Mouse (Mus musculus): ENCODE data around the gene Brd4. TPM values are rescaled to one million over a fixed set of nuclear protein-coding genes. Genes with fewer than 3 reads are reported as not detected.

Gene Brd4
- total and polyA plus RNA-seq, 2 experiments from 2014 or later: 13.0 to 26.8 TPM

DNA sequence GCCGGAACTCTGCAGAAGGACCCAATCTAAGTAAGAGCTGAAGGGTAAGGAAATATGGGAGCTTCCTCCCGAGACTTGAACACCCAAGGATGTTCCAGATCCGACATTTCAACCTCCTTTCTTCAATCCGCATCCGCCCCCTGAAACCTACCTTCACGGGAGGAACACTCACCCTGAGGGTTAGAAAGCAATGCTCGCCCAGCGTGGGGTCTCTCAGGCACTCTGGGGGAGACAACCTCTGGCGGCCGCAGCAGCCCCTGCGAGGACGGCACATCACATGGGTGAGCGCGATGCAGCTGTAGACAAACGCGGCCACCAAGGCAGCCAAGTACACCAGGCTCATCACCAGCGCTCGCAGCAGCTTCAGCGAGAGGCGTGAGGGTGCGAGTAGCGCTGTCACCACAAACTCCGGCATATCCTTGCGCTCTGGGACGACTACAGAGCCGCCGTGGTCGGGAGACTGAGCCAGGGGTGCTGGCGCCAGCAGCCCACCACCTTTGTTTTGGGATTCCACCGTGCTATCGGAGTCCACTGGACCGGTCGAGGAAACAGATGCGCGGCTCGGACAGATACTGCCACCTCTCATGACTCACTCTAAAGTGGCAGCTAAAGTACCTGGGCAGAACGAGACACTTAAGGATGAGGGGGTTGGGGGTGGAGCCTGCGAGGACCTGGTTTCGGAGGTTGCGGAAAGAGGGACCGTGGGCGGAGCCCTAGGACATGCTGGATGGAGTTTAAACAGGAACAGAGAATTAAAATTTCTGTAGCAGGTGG is 95.5 kb downstream of the Brd4 start, which contains the start of gene Ephx3:
Ephx3 (minus strand) TSS at position 687 of the 774 bp plus-strand sequence.
- DNase-seq (ENCODE audit: low spot score): no peak
- Histone ChIP-seq H3K4me3 (ENCODE audit: low read depth, low read length) (peak within 1 kb of the TSS; percentile 30), H3K9me3 (replicated peaks; ENCODE audit: control insufficient read depth, low read length) (no peaks in the 10 kb centered on the region), H3K4me2 (ENCODE audit: low read depth, low read length) (peak within 1 kb of the TSS; percentile 58), H3K4me1 (ENCODE audit: control insufficient read depth, insufficient read depth) (0 out of 2 replicates have a peak, but pooled peaks cover 5% of the 10 kb centered on the region), H3K27me3 (ENCODE audit: control insufficient read depth, insufficient read depth, low read length) (peaks cover 13% of the 10 kb centered on the region), H3K27ac (ENCODE audit: low read depth) (no peak within 1 kb of the TSS), H3K9ac (replicated peaks; ENCODE audit: low read depth, low read length) (no peak within 1 kb of the TSS), H3K36me3 (replicated peaks; ENCODE audit: control insufficient read depth, insufficient read depth, low read length) (no peaks in the 10 kb centered on the region)
- WGBS: 7% methylated on average over 42 of the region's 42 CpGs
- TF ChIP-seq CTCF (IDR thresholded peaks at IDR 0.05; ENCODE audit: low read depth) (no peak), EP300 (IDR thresholded peaks at IDR 0.05; ENCODE audit: low read depth) (no peak)
- no peak for ATAC-seq (ENCODE audit: insufficient read depth, low read depth)

DNA sequence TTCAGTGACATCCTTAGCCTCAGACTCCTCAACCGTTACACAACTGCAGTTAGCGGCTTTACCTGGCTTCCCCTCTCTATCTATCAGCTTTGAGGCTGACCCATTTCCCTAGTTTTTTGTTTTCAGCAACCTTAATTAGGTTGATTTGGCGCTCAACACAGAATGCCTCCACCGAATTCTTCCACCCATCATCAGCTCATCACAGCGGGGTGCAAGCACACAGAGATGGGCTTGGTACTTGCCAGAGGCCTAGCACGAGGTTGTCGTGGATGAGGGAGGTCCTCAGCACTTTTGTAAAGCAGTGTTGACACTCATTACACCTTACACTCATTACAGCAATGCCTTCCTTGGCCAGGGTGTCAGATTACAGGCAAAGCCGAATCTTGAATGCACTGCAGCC is 101.5 kb downstream of the Brd4 start:
- no peak overlapping the region for H3K9ac ChIP-seq (replicated peaks; ENCODE audit: low read depth, low read length)
- ATAC-seq (ENCODE audit: insufficient read depth, low read depth) (no peak), DNase-seq (ENCODE audit: low spot score) (no peak)
- WGBS: 42% methylated on average over 8 of the region's 8 CpGs
- H3K4me2 ChIP-seq (ENCODE audit: low read depth, low read length): no peak overlapping the region
- TF ChIP-seq CTCF (IDR thresholded peaks at IDR 0.05; ENCODE audit: low read depth) (no peak), EP300 (IDR thresholded peaks at IDR 0.05; ENCODE audit: low read depth) (no peak)
- H3K4me3 ChIP-seq (ENCODE audit: low read depth, low read length): no peak overlapping the region
- H3K27me3 ChIP-seq (ENCODE audit: control insufficient read depth, insufficient read depth, low read length): peaks cover 1% of the 10 kb centered on the region; the same call in 1 of the 2 replicates
- H3K36me3 ChIP-seq (replicated peaks; ENCODE audit: control insufficient read depth, insufficient read depth, low read length): no peaks in the 10 kb centered on the region
- H3K4me1 ChIP-seq (ENCODE audit: control insufficient read depth, insufficient read depth): peaks cover 9% of the 10 kb centered on the region
- H3K27ac ChIP-seq (ENCODE audit: low read depth): no peak overlapping the region
- no peaks in the 10 kb centered on the region for H3K9me3 ChIP-seq (replicated peaks; ENCODE audit: control insufficient read depth, low read length)

DNA sequence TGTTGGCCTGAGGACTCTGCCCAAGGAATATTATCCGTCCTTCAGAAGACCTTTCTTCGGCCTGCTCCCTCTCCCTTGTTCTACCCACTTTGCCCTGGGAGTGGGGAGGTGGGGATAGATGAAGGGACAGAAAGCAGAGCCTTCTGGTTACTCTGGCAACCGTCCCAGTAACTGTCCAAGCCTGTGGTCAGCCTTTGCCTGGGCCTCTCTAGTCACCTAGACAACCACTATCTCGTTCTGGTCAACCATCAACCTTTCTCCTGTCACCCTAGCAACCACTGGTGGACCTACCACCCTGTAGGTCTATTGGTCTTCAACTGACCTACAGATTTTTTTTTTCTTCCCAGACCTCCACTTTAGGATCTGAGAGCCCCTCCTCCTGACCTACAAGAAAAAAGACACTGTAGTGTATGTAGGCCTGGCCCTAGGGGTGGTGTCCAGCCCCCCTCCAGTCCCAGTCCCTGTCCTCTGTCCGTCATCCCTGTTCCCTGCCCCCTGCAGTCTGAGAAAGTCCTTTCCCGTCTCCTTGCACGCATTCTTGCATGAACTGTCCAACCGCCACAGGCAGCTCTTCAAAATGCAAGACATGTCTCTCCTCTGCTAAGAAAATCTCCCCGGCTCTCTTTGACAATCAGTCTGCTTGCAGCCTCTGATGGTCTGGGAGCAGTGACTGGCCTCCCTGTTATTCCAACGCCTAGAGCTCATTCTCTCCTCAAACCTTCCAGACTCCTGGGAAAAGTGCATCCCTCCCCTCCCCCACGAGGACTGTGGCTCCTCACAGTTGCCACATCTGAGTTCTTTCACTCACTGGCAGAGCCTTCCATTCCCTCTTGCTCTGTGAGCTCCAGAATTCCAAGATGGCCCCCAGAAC is 104.7 kb downstream of the Brd4 start:
- WGBS: 41% methylated on average over 11 of the region's 11 CpGs
- Histone ChIP-seq H3K36me3 (replicated peaks; ENCODE audit: control insufficient read depth, insufficient read depth, low read length) (no peaks in the 10 kb centered on the region), H3K4me1 (ENCODE audit: control insufficient read depth, insufficient read depth) (peaks cover 9% of the 10 kb centered on the region), H3K9me3 (replicated peaks; ENCODE audit: control insufficient read depth, low read length) (no peaks in the 10 kb centered on the region), H3K9ac (replicated peaks; ENCODE audit: low read depth, low read length) (no peak overlapping the region), H3K4me2 (ENCODE audit: low read depth, low read length) (no peak overlapping the region), H3K27ac (ENCODE audit: low read depth) (peak overlapping the region; percentile 13; the same call in 1 of the 2 replicates), H3K27me3 (ENCODE audit: control insufficient read depth, insufficient read depth, low read length) (no peaks in the 10 kb centered on the region), H3K4me3 (ENCODE audit: low read depth, low read length) (no peak overlapping the region)
- DNase-seq (ENCODE audit: low spot score) (peak; percentile 38), ATAC-seq (ENCODE audit: insufficient read depth, low read depth) (peak; percentile 62)
- TF ChIP-seq EP300 (IDR thresholded peaks at IDR 0.05; ENCODE audit: low read depth) (no peak), CTCF (IDR thresholded peaks at IDR 0.05; ENCODE audit: low read depth) (no peak)

DNA sequence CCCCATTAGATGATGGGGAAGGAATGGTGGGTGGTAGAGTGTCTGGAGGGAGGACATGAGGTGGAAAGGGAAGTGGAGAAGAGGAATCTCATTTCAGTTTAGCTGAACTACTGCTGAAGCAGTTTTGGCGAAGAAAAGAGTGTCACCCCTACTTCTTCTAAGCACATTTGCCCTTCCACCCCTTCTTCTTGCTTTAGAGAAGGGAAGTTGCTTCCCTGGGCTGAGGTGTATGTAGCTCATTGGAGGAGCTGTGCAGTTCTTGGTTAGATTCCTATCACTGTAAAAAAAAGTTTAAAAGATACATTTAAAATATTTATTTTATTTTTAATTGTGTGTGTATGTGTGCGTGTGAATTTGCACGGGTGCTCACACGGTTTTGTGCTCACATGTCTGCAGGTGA is 107.6 kb downstream of the Brd4 start:
- WGBS: 87% methylated on average over 4 of the region's 4 CpGs

DNA sequence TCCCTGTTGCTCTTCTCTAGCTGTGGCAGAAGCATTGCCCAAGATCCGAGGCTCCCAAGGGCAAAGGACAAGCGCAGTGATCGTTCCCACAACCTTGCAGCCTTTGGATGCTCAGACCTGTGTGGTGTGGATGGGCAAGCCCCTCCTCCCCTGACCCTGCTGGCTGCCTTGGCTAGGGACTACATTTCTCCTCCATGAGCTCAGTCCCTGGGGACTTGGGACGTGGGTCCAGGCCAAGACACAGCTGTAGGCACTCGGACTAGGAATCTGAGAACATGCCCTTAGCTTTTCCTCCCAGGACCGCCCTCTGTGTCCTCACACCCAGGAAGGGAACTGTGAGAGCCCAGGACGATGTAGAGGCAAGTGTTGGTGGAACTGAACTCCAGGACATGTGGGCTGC is 111.4 kb downstream of the Brd4 start:
- no peaks in the 10 kb centered on the region for H3K9me3 ChIP-seq (replicated peaks; ENCODE audit: control insufficient read depth, low read length)
- DNase-seq (ENCODE audit: low spot score) (no peak), ATAC-seq (ENCODE audit: insufficient read depth, low read depth) (peak; percentile 79)
- no peaks in the 10 kb centered on the region for H3K27me3 ChIP-seq (ENCODE audit: control insufficient read depth, insufficient read depth, low read length)
- no peak for TF ChIP-seq EP300 (IDR thresholded peaks at IDR 0.05; ENCODE audit: low read depth)
- WGBS: 44% methylated on average over 7 of the region's 7 CpGs
- no peak overlapping the region for H3K4me3 ChIP-seq (ENCODE audit: low read depth, low read length)
- no peak overlapping the region for H3K9ac ChIP-seq (replicated peaks; ENCODE audit: low read depth, low read length)
- H3K36me3 ChIP-seq (replicated peaks; ENCODE audit: control insufficient read depth, insufficient read depth, low read length): no peaks in the 10 kb centered on the region
- H3K27ac ChIP-seq (ENCODE audit: low read depth): peak overlapping the region; percentile 68
- no peaks in the 10 kb centered on the region for H3K4me1 ChIP-seq (ENCODE audit: control insufficient read depth, insufficient read depth)
- no peak overlapping the region for H3K4me2 ChIP-seq (ENCODE audit: low read depth, low read length)

More for the DNA sequence above, 107.6 kb downstream of the Brd4 start:
- Histone ChIP-seq H3K4me3 (ENCODE audit: low read depth, low read length) (no peak overlapping the region), H3K27ac (ENCODE audit: low read depth) (no peak overlapping the region), H3K27me3 (ENCODE audit: control insufficient read depth, insufficient read depth, low read length) (no peaks in the 10 kb centered on the region), H3K9ac (replicated peaks; ENCODE audit: low read depth, low read length) (no peak overlapping the region), H3K4me2 (ENCODE audit: low read depth, low read length) (no peak overlapping the region), H3K36me3 (replicated peaks; ENCODE audit: control insufficient read depth, insufficient read depth, low read length) (no peaks in the 10 kb centered on the region), H3K9me3 (replicated peaks; ENCODE audit: control insufficient read depth, low read length) (no peaks in the 10 kb centered on the region), H3K4me1 (ENCODE audit: control insufficient read depth, insufficient read depth) (peaks cover 9% of the 10 kb centered on the region)
- TF ChIP-seq CTCF (IDR thresholded peaks at IDR 0.05; ENCODE audit: low read depth) (no peak), EP300 (IDR thresholded peaks at IDR 0.05; ENCODE audit: low read depth) (no peak)
- ATAC-seq (ENCODE audit: insufficient read depth, low read depth): no peak
- no peak for DNase-seq (ENCODE audit: low spot score)
